Mouse (Mus musculus) spleen, adult 2 months (tissue): ENCODE results near the gene Saysd1.

ENCODE experiments used
- CTCF ChIP-seq: fragments of 200-500 bp; IDR thresholded peaks from 2 replicates; pipeline ENCODE4 v1.5.1; 2011; ENCODE audit warnings: mild to moderate bottlenecking, inconsistent platforms; ENCODE audit not compliant: insufficient read depth, insufficient read length, insufficient replicate concordance; ENCODE audit errors: extremely low read depth
- POLR2A ChIP-seq: fragments of 200-500 bp; IDR thresholded peaks from 2 replicates; pipeline ENCODE4 v1.6.1; 2011; ENCODE audit warnings: low read depth, low read length, inconsistent platforms

GRCm38 (mm10) chr14:20165413-20165812 is 27.1 kb upstream of the Saysd1 start:
- TF ChIP-seq CTCF (no peak), POLR2A (no peak)
